Mouse (Mus musculus) E14TG2a.4 (cell line): ENCODE measurements at regions not wholly inside any gene's neighbourhood (a gene's known extent, or its start where the extent isn't known, plus 50 kb on each side); places are given as distances from the start of the nearest gene placed in this dataset.

Source experiments
- H3K27me3 ChIP-seq: 2 replicates; pipeline ENCODE4 v1.6.1; 2014; ENCODE audit warnings: low read length, control low read depth; ENCODE audit not compliant: insufficient read depth
- H3K36me3 ChIP-seq: 2 replicates; pipeline ENCODE4 v1.6.1; 2014; ENCODE audit warnings: low read length, control low read depth; ENCODE audit not compliant: insufficient read depth
- H3K4me1 ChIP-seq: replicated peaks from 2 replicates; pipeline ENCODE4 v1.6.1; 2014; ENCODE audit warnings: low read depth, low read length, control low read depth
- H3K4me3 ChIP-seq: replicated peaks from 2 replicates; pipeline ENCODE4 v1.5.1; 2014; ENCODE audit warnings: mild to moderate bottlenecking, low read length
- H3K9me3 ChIP-seq: 2 replicates; pipeline ENCODE4 v1.6.1; 2014; ENCODE audit warnings: low read length, control low read depth
- CTCF ChIP-seq: conservative IDR thresholded peaks from 2 replicates; pipeline ENCODE4 v1.5.1; 2014; ENCODE audit warnings: low read length
- NANOG ChIP-seq: IDR thresholded peaks from 2 replicates; pipeline ENCODE4 v1.6.1; 2014; ENCODE audit warnings: borderline replicate concordance, low read length, mixed read lengths
- POU5F1 ChIP-seq: IDR thresholded peaks from 2 replicates; pipeline ENCODE4 v1.6.1; 2014; ENCODE audit warnings: low read length, borderline replicate concordance

DNA sequence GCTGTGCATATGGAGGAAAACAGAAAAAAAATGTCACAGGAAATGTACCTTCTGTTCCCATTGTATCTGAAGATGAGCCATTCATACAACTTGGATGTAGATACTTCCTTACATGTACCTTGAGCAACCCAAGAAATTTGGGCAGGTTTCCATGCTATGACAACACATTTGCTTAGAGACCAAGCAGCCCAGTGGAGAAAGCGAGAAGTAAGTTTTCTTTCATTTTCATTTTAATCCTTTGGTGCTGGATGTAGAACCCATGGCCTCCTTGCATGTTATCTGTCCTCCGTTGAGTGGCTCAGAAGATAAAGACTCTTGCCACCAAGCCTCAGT, 174.3 kb downstream of the Plk2 start:
- no peaks in the 10 kb centered on the region for H3K4me1 ChIP-seq
- TF ChIP-seq NANOG, result no peak
- no peak for TF ChIP-seq CTCF
- no peak for TF ChIP-seq POU5F1
- no peaks in the 10 kb centered on the region for H3K9me3 ChIP-seq
- no peak overlapping the region for H3K4me3 ChIP-seq
- no peaks in the 10 kb centered on the region for H3K27me3 ChIP-seq
- no peaks in the 10 kb centered on the region for H3K36me3 ChIP-seq

DNA sequence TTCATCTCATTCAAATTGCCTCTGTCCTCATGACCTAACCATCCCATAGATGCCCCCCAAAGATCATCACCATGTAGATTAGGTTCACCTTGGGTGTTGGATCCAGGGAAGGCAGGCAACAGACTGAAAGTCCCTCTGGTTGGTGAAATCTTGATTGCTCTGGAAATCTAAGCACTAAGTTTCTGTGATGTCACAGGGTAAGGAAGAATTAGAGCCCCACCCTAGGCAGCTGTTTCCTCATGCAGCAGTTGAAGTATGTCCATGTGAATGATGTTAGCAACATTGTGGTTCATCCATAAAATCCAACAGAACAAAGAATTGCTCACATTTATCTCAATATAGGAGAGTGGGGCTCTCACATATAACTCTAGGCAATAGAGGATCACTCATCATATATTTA, 175.5 kb downstream of the Plk2 start:
- no peak overlapping the region for H3K4me3 ChIP-seq
- H3K9me3 ChIP-seq, result no peaks in the 10 kb centered on the region
- TF ChIP-seq CTCF, result no peak
- no peak for TF ChIP-seq POU5F1
- no peak for TF ChIP-seq NANOG
- H3K4me1 ChIP-seq, result no peaks in the 10 kb centered on the region
- H3K27me3 ChIP-seq, result no peaks in the 10 kb centered on the region
- no peaks in the 10 kb centered on the region for H3K36me3 ChIP-seq

DNA sequence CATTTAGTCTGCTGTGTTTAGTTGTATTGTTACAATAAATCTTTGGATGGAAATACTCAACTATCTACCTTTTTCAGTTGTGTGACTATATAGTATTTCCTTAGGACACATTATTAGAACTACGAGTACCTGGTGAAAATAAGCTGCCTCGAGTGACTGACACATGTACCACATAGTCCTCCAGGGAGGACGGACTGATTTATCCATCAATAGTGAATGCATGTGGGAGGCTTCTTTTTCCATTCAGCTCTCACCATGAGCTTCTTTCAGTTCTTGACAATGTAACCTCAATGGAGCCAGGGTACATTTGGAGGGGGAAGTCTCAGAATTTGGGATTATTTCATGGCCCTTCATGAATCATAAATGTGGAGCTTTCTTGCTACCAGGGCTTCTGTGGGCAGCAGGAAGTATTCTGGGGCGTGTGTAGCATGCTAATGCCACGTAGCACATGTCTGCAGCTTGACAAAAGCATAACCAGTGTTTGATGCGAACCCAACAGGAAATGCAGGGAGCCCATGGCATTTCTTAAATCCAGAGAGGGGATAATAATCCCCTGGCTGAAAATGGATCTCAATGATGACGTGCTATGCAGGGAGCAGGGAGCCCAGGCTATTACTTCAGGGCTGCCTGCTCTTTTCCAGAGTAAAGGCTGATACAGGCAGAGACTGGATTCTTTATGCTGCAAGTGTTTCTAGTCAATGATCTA, 178.7 kb downstream of the Plk2 start:
- no peak overlapping the region for H3K4me3 ChIP-seq
- H3K36me3 ChIP-seq, result no peaks in the 10 kb centered on the region
- no peaks in the 10 kb centered on the region for H3K4me1 ChIP-seq
- TF ChIP-seq NANOG (no peak), POU5F1 (no peak), CTCF (no peak)
- no peaks in the 10 kb centered on the region for H3K27me3 ChIP-seq
- no peaks in the 10 kb centered on the region for H3K9me3 ChIP-seq

DNA sequence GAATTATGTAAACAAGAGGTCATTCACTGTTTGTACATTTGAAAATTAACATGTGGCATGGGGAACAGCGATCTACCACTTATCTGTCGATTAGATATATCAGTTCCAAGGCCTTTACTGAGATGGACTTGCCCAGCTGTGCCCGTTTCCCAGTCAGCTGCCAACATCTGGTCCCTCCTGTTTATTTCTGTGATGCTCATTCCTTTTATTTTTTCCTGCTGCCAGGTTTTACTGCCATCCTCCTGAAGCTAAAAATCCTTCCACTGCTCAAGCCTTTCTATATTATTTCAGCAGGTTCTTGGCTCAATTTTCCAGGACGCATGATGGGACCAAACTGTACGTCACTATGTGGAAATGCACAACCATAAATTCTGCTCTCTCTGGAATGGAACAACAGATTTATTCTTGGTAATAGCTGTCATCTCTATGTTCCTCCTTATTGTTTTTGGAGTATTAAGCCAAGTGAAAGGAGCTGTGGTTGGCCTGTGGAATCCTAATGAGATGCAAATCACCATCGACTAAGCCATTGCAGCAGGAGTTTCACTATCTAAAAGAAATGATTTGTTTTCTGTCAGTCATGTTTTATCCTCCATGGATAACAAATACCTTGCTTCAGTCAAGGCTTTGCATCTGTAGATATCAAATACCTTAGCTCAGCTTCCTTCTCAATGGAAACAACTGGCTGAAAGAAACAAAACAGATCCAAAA, 180.1 kb downstream of the Plk2 start:
- Histone ChIP-seq H3K27me3 (no peaks in the 10 kb centered on the region), H3K4me3 (no peak overlapping the region), H3K4me1 (no peaks in the 10 kb centered on the region), H3K36me3 (no peaks in the 10 kb centered on the region), H3K9me3 (no peaks in the 10 kb centered on the region)
- TF ChIP-seq POU5F1, result no peak
- TF ChIP-seq CTCF, result no peak
- TF ChIP-seq NANOG, result no peak

DNA sequence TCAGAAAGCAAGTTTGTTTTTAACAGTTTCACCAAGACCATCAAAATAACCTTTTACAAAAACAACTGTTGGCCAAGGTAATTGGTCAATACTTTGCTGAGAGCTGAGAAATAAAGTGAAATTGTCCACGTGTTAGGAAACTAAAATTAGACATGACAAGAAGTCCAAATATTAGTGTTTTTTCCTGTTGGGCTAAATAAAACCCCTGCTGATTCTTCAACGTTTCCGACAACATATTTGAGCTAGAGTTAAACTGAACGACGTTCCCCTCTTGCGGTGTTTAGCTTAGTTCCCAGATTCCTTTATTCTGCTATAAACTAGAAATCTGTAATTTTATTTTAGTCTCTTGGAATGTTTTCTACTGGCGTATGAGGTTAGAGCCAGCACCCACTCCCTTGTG, 183.3 kb downstream of the Plk2 start:
- no peaks in the 10 kb centered on the region for H3K27me3 ChIP-seq
- H3K36me3 ChIP-seq, result no peaks in the 10 kb centered on the region
- H3K4me1 ChIP-seq, result no peaks in the 10 kb centered on the region
- TF ChIP-seq CTCF (no peak), NANOG (no peak), POU5F1 (no peak)
- H3K4me3 ChIP-seq, result no peak overlapping the region
- H3K9me3 ChIP-seq, result no peaks in the 10 kb centered on the region

DNA sequence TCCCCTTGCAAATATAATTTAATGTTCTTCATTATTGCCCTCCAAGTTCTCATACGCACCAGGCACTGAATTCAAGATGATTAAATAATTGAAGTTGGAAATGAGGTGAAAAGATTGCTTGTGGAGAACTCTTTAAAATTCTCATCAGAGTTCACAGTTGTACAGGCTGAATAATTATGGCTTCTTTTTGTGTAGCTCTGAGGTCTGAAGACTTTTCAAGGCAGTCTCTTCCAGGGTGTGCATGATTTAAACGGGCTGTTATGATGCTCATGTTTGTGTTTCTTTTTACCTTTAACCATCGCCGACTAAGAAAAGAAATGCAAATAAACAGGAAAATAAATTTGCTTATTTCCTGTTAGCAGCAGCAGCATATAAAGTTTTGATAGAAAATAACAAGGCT, 185.3 kb downstream of the Plk2 start:
- H3K36me3 ChIP-seq, result no peaks in the 10 kb centered on the region
- no peak overlapping the region for H3K4me3 ChIP-seq
- no peaks in the 10 kb centered on the region for H3K27me3 ChIP-seq
- TF ChIP-seq CTCF (no peak), NANOG (no peak), POU5F1 (no peak)
- no peaks in the 10 kb centered on the region for H3K9me3 ChIP-seq
- H3K4me1 ChIP-seq, result no peaks in the 10 kb centered on the region

DNA sequence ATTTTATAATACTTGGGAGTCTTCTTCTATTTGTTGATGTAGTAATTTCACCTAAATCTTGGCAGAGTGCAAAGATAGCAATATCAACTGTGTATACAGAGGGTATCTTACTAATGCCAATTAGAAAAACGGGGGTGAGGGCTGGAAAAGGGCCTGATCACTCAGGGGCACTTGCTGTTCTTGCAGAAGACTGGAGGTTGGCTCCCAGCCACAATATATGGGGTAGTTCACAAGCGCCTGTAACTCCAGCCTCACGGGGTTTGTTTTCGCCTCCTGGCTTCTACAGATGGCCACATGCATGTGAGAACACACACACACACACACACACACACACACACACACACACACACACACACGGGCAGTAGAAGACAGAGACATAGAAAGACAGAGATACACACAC, 185.7 kb downstream of the Plk2 start:
- Histone ChIP-seq H3K4me3 (no peak overlapping the region), H3K9me3 (no peaks in the 10 kb centered on the region), H3K27me3 (no peaks in the 10 kb centered on the region), H3K36me3 (no peaks in the 10 kb centered on the region), H3K4me1 (no peaks in the 10 kb centered on the region)
- TF ChIP-seq CTCF (no peak), POU5F1 (no peak), NANOG (no peak)

DNA sequence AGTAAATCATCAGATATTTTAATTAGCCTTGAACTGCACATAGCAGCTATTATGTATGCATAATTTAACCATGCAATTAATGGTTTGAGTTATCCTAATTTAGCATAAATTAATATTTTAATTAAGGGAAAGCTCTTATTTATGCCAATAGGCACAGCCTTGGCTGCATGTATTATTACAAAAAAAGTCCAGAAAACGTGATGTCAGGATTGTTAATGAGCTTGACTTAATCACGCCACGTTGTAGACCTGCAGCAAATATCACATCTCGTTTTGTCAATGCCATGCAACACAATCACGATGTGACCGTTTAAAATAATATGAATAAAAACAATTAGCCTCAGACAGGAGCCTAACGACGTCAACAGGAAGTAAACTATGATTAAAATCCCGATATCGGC, 189.9 kb downstream of the Plk2 start:
- Histone ChIP-seq H3K4me1 (no peaks in the 10 kb centered on the region), H3K4me3 (no peak overlapping the region), H3K9me3 (no peaks in the 10 kb centered on the region), H3K27me3 (no peaks in the 10 kb centered on the region), H3K36me3 (no peaks in the 10 kb centered on the region)
- no peak for TF ChIP-seq NANOG
- no peak for TF ChIP-seq POU5F1
- TF ChIP-seq CTCF, result no peak

DNA sequence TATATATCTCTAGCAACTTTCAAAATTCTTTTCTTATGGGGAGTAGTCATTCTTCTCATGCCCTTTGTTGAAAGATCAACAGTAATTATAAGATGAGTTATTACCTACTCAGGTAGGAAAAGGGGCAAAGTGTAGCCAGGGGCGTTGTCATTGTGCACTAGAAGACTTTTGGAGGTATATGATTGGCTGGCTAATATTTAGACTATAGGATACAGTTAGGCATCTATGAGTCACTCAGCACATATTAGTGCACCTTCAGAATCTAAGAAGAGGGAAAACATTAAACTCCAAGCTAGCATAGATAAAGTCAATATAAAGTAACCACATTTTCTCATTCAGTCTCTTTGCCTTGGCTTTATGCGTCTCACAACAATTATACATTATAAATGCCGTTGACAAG, 199.8 kb downstream of the Plk2 start:
- Histone ChIP-seq H3K4me3 (no peak overlapping the region), H3K27me3 (no peaks in the 10 kb centered on the region), H3K4me1 (no peaks in the 10 kb centered on the region), H3K36me3 (no peaks in the 10 kb centered on the region), H3K9me3 (no peaks in the 10 kb centered on the region)
- TF ChIP-seq CTCF, result no peak
- no peak for TF ChIP-seq POU5F1
- TF ChIP-seq NANOG, result no peak
